Comparison of ENCODE assay signal across 14 mouse cellular contexts in genomic region chr1:180783580-180783928, GRCm38 (mm10). TPM values are rescaled to one million over a fixed set of nuclear protein-coding genes. Genes with fewer than 3 reads are reported as not detected.
DNase-seq lines count a peak whose midpoint lies in the region; ATAC-seq and TF ChIP-seq lines count a peak whose summit lies in the region.
"Had no signal": no experiment of that assay in that cellular context is flagged by ENCODE, and none has a peak within 500 bp of the region (broad histone marks: within the 10 kb centered on the region; RNA-seq: fewer than 3 reads in every experiment).

No protein-coding gene starts in this region.

- H3K4me3 ChIP-seq in kidney, embryonic 15.5 days (replicated peaks): no peak overlapping the region
- no peak overlapping the region for H3K4me3 ChIP-seq in small intestine, adult 2 months (ENCODE audit: low read depth, low read length)
- H3K4me3 ChIP-seq: forebrain, embryonic 15.5 days; midbrain, embryonic 13.5 days had no signal

- 22% methylated on average over 3 of the region's 3 CpGs for WGBS in kidney, embryonic 15.5 days
- 59% methylated on average over 3 of the region's 3 CpGs for WGBS in small intestine, adult 2 months

- peak overlapping the region; percentile 87 for H3K27ac ChIP-seq in kidney, embryonic 15.5 days
- H3K27ac ChIP-seq in small intestine, adult 2 months (ENCODE audit: insufficient read depth, low read depth, low read length): peak overlapping the region; percentile 95
- H3K27ac ChIP-seq: forebrain, embryonic 15.5 days; midbrain, embryonic 13.5 days had no signal

- CTCF ChIA-PET in Patski (lab: Charles Lee): interaction anchor here (1.3 to 1.4 kb wide), 2 partner anchors 9 to 28 kb away, joined by 3 to 6 read pairs; no protein-coding TSS in a partner anchor

- POLR2A ChIA-PET in Patski (lab: Charles Lee): interaction anchor here (1.6 kb wide), 1 partner anchor 28 kb away, joined by 4 read pairs; no protein-coding TSS in a partner anchor

- in situ Hi-C loops in Patski (cut with MboI; ENCODE audit: low pct_unique_long_range_greater_than_20kb): no loop called here

- no peak overlapping the region for H3K4me2 ChIP-seq in kidney, embryonic 15.5 days
- H3K4me2 ChIP-seq: forebrain, embryonic 15.5 days; midbrain, embryonic 13.5 days had no signal

- peak; percentile 41 for DNase-seq in adrenal gland, postnatal 14 days
- DNase-seq in adrenal gland, postnatal 25 days: no peak
- no peak for DNase-seq in kidney, postnatal 14 days
- DNase-seq in Patski (ENCODE audit: low read depth, low spot score): no peak
- no peak for DNase-seq in embryo, embryonic 11 days
- DNase-seq: cerebellum, adult 9-11 months; heart, postnatal 10 days; right cerebral cortex, postnatal 4 days had no signal

- H3K27me3 ChIP-seq in kidney, embryonic 15.5 days: no peaks in the 10 kb centered on the region
- H3K27me3 ChIP-seq in Patski: no peaks in the 10 kb centered on the region
- no peaks in the 10 kb centered on the region for H3K27me3 ChIP-seq in small intestine, adult 2 months (ENCODE audit: control insufficient read depth, insufficient read depth, low read length)
- H3K27me3 ChIP-seq: forebrain, embryonic 15.5 days had no signal

- peaks cover 23% of the 10 kb centered on the region for H3K4me1 ChIP-seq in kidney, embryonic 15.5 days
- peaks cover 37% of the 10 kb centered on the region for H3K4me1 ChIP-seq in small intestine, adult 2 months (ENCODE audit: control insufficient read depth, insufficient read depth, insufficient read length, low read length)
- H3K4me1 ChIP-seq: forebrain, embryonic 15.5 days had no signal

- ATAC-seq in kidney, embryonic 15.5 days (replicated peaks; ENCODE audit: low FRiP score): peak; percentile 37; the same call in 1 of the 2 replicates
- peak; percentile 45 for ATAC-seq in Patski
- ATAC-seq in megakaryocyte-erythroid progenitor cell, adult 5-6 weeks (replicated peaks; ENCODE audit: low FRiP score, low TSS enrichment, poor library complexity, severe bottlenecking): no peak
- ATAC-seq: forebrain, embryonic 15.5 days; inflammation-experienced regulatory T-cells, adult 6 months; midbrain, embryonic 13.5 days had no signal

- TF ChIP-seq POLR2A in small intestine, adult 2 months (IDR thresholded peaks at IDR 0.05; ENCODE audit: low read depth, low read length): no peak

- H3K9me3 ChIP-seq in kidney, embryonic 15.5 days (replicated peaks): no peaks in the 10 kb centered on the region
- H3K9me3 ChIP-seq: forebrain, embryonic 15.5 days; midbrain, embryonic 13.5 days had no signal

- no peak for TF ChIP-seq CTCF in Patski (IDR thresholded peaks at IDR 0.05)
- TF ChIP-seq CTCF in small intestine, adult 2 months (IDR thresholded peaks at IDR 0.05; ENCODE audit: extremely low read depth, insufficient read length, insufficient replicate concordance, low read depth, low read length): no peak

- no peak overlapping the region for H3K9ac ChIP-seq in kidney, embryonic 15.5 days
- H3K9ac ChIP-seq: forebrain, embryonic 15.5 days; midbrain, embryonic 13.5 days had no signal

- H3K36me3 ChIP-seq in kidney, embryonic 15.5 days: no peaks in the 10 kb centered on the region
- no peaks in the 10 kb centered on the region for H3K36me3 ChIP-seq in small intestine, adult 2 months (ENCODE audit: control insufficient read depth, insufficient read depth, low read length)
- H3K36me3 ChIP-seq: forebrain, embryonic 15.5 days; midbrain, embryonic 13.5 days had no signal

RNA-seq across cellular contexts. Expression of gene H3f3a, which starts 30.2 kb away (rescaled TPM):
- total RNA-seq in adrenal gland, postnatal 14 days (2021): 803 and 817 TPM in 2 replicates
- 739 and 836 TPM in 2 replicates for total RNA-seq in adrenal gland, postnatal 25 days (2021)
- polyA plus RNA-seq in kidney, embryonic 15.5 days (2015; fragmentation: Nextera tagmentation; extraction: Ambion mirVana): 2,677 and 2,753 TPM in 2 replicates
- polyA plus RNA-seq in Patski (2021): 683 TPM
- polyA plus RNA-seq in small intestine, adult 2 months (2012; rRNA removed): 156 and 262 TPM in 2 replicates
- total RNA-seq in megakaryocyte-erythroid progenitor cell, adult 5-6 weeks (2014; fragmentation: Nextera tagmentation): 737 and 1,041 TPM in 2 replicates
- total RNA-seq in megakaryocyte-erythroid progenitor cell, adult 5-6 weeks (2017): 1,518 and 1,745 TPM in 2 replicates

RNA-seq across cellular contexts. Expression of gene Acbd3, which starts 57.7 kb away (rescaled TPM):
- 41.8 and 43.0 TPM in 2 replicates for total RNA-seq in adrenal gland, postnatal 14 days (2021)
- 45.5 and 48.8 TPM in 2 replicates for total RNA-seq in adrenal gland, postnatal 25 days (2021)
- polyA plus RNA-seq in kidney, embryonic 15.5 days (2015; fragmentation: Nextera tagmentation; extraction: Ambion mirVana): 22.1 and 24.2 TPM in 2 replicates
- polyA plus RNA-seq in Patski (2021): 53.4 TPM
- polyA plus RNA-seq in small intestine, adult 2 months (2012; rRNA removed): 5.5 and 10.7 TPM in 2 replicates
- total RNA-seq in megakaryocyte-erythroid progenitor cell, adult 5-6 weeks (2014; fragmentation: Nextera tagmentation): 19.1 and 21.9 TPM in 2 replicates
- 42.7 and 44.4 TPM in 2 replicates for total RNA-seq in megakaryocyte-erythroid progenitor cell, adult 5-6 weeks (2017)
